Mouse (Mus musculus) MEL (cell line): Measurements from ENCODE around the gene Slc44a1. TPM values are rescaled to one million over a fixed set of nuclear protein-coding genes. Genes with fewer than 3 reads are reported as not detected.
A peak's percentile ranks its signal among the peaks of the same experiment; 100 is the strongest.

Experiments
- DNase-seq: peaks from one replicate; pipeline ENCODE4 v3.0.0; 2011; ENCODE audit warnings: low read depth, low spot score
- H3K27ac ChIP-seq: 2 replicates; pipeline ENCODE4 v1.5.1; 2012; ENCODE audit warnings: low read depth, mild to moderate bottlenecking, control low read depth, low read length, moderate library complexity; ENCODE audit not compliant: control insufficient read depth
- H3K27me3 ChIP-seq, 2 experiments: fragments of 150-350 bp in 1 of 2; sonication (generic) in 1 of 2; 2 replicates each; pipeline ENCODE4 v1.6.1; 2012; ENCODE audit warnings: low read length in 2 of 2, mild to moderate bottlenecking in 2 of 2, improper control_type of control experiment in 1 of 2, moderate library complexity in 1 of 2; ENCODE audit not compliant: insufficient read depth in 2 of 2, control insufficient read depth in 1 of 2
- H3K36me3 ChIP-seq, 2 experiments: 2 replicates each; pipeline ENCODE4 v1.6.1; 2012 to 2014; ENCODE audit warnings: low read length in 2 of 2, improper control_type of control experiment in 1 of 2, inconsistent platforms in 1 of 2, mild to moderate bottlenecking in 1 of 2; ENCODE audit not compliant: insufficient read depth in 2 of 2, control insufficient read depth in 1 of 2
- H3K4me1 ChIP-seq, 2 experiments: fragments of 150-350 bp in 1 of 2; sonication (generic) in 1 of 2; 2 replicates each; pipeline ENCODE4 v1.6.1; 2012; ENCODE audit warnings: low read length in 2 of 2, improper control_type of control experiment in 1 of 2, mild to moderate bottlenecking in 1 of 2; ENCODE audit not compliant: insufficient read depth in 2 of 2, control insufficient read depth in 1 of 2
- H3K4me3 ChIP-seq, 2 experiments: fragments of 150-350 bp in 1 of 2; sonication (generic) in 1 of 2; 2 replicates each; pipeline ENCODE4 v1.5.1; 2012; ENCODE audit warnings: low read depth in 2 of 2, low read length in 2 of 2, mild to moderate bottlenecking in 2 of 2, moderate library complexity in 2 of 2, control low read depth in 1 of 2, improper control_type of control experiment in 1 of 2; ENCODE audit not compliant: control insufficient read depth in 1 of 2, insufficient read depth in 1 of 2
- H3K79me2 ChIP-seq: 2 replicates; pipeline ENCODE4 v1.6.1; 2012; ENCODE audit warnings: mild to moderate bottlenecking, low read length, moderate library complexity; ENCODE audit not compliant: control insufficient read depth, poor library complexity, insufficient read depth
- H3K9ac ChIP-seq: 2 replicates; pipeline ENCODE4 v1.6.1; 2012; ENCODE audit warnings: low read depth, mild to moderate bottlenecking, control low read depth, low read length, moderate library complexity; ENCODE audit not compliant: control insufficient read depth, poor library complexity, severe bottlenecking
- H3K9me3 ChIP-seq: fragments of 150-350 bp; sonication (generic); replicated peaks from 2 replicates; pipeline ENCODE4 v1.6.1; 2012; ENCODE audit warnings: mild to moderate bottlenecking, low read length, improper control_type of control experiment, moderate library complexity; ENCODE audit not compliant: insufficient read depth
- BHLHE40 ChIP-seq: IDR thresholded peaks from 2 replicates; pipeline ENCODE4 v1.6.1; 2012; ENCODE audit warnings: low read depth, mild to moderate bottlenecking, inconsistent platforms, low read length, improper control_type of control experiment, borderline replicate concordance
- CHD1 ChIP-seq: IDR thresholded peaks from 2 replicates; pipeline ENCODE4 v1.6.1; 2012; ENCODE audit warnings: low read depth, mild to moderate bottlenecking, inconsistent platforms, low read length, improper control_type of control experiment
- CTCF ChIP-seq, 3 experiments: IDR thresholded peaks in 2 of 3; conservative IDR thresholded peaks in 1 of 3; 2 replicates each; pipeline ENCODE4 v1.5.1; 2011 to 2012; ENCODE audit warnings: low read length in 3 of 3, low read depth in 2 of 3, mild to moderate bottlenecking in 2 of 3, improper control_type of control experiment in 1 of 3, inconsistent platforms in 1 of 3, mixed read lengths in 1 of 3, moderate library complexity in 1 of 3; ENCODE audit not compliant: control insufficient read depth in 1 of 3, insufficient read depth in 1 of 3, poor library complexity in 1 of 3, severe bottlenecking in 1 of 3
- ELF1 ChIP-seq: IDR thresholded peaks from 2 replicates; pipeline ENCODE4 v1.6.1; 2014; ENCODE audit warnings: low read depth, mild to moderate bottlenecking, inconsistent platforms, low read length, improper control_type of control experiment, moderate library complexity
- EP300 ChIP-seq, 2 experiments: IDR thresholded peaks; 2 replicates each; pipeline ENCODE4 v1.6.1; 2011; ENCODE audit warnings: improper control_type of control experiment in 2 of 2, low read length in 2 of 2, low read depth in 1 of 2, mild to moderate bottlenecking in 1 of 2
- GABPA ChIP-seq: IDR thresholded peaks from 2 replicates; pipeline ENCODE4 v1.6.1; 2012; ENCODE audit warnings: low read depth, mild to moderate bottlenecking, inconsistent platforms, low read length, improper control_type of control experiment, moderate library complexity
- HCFC1 ChIP-seq: IDR thresholded peaks from 2 replicates; pipeline ENCODE4 v1.6.1; 2012; ENCODE audit warnings: low read depth, mild to moderate bottlenecking, inconsistent platforms, low read length, improper control_type of control experiment, moderate library complexity
- JUND ChIP-seq: IDR thresholded peaks from 2 replicates; pipeline ENCODE4 v1.6.1; 2011; ENCODE audit warnings: low read depth, mild to moderate bottlenecking, improper control_type of control experiment, low read length
- KAT2A ChIP-seq: conservative IDR thresholded peaks from 2 replicates; pipeline ENCODE4 v1.6.1; 2012; ENCODE audit warnings: low read depth, low read length, improper control_type of control experiment, inconsistent platforms
- MAX ChIP-seq: IDR thresholded peaks from 2 replicates; pipeline ENCODE4 v1.6.1; 2011; ENCODE audit warnings: low read length, improper control_type of control experiment
- MAZ ChIP-seq: IDR thresholded peaks from 2 replicates; pipeline ENCODE4 v1.6.1; 2012; ENCODE audit warnings: low read depth, mild to moderate bottlenecking, inconsistent platforms, low read length, improper control_type of control experiment
- MEF2A ChIP-seq: IDR thresholded peaks from 2 replicates; pipeline ENCODE4 v1.6.1; 2014; ENCODE audit warnings: low read depth, mild to moderate bottlenecking, inconsistent platforms, low read length, improper control_type of control experiment; ENCODE audit not compliant: poor library complexity, insufficient replicate concordance, severe bottlenecking; ENCODE audit errors: extremely low read depth
- MYB ChIP-seq: IDR thresholded peaks from 2 replicates; pipeline ENCODE4 v1.6.1; 2011; ENCODE audit warnings: mild to moderate bottlenecking, low read depth, low read length, improper control_type of control experiment
- MYC ChIP-seq: IDR thresholded peaks from 2 replicates; pipeline ENCODE4 v1.6.1; 2011; ENCODE audit warnings: low read depth, mild to moderate bottlenecking, low read length, improper control_type of control experiment, moderate library complexity
- NELFE ChIP-seq: IDR thresholded peaks from 2 replicates; pipeline ENCODE4 v1.6.1; 2011; ENCODE audit warnings: low read depth, low read length, improper control_type of control experiment
- POLR2AphosphoS5 ChIP-seq: IDR thresholded peaks from 2 replicates; pipeline ENCODE4 v1.6.1; 2012; ENCODE audit warnings: low read depth, borderline replicate concordance, mild to moderate bottlenecking, inconsistent platforms, low read length, moderate library complexity, mixed read lengths
- RAD21 ChIP-seq: IDR thresholded peaks from 2 replicates; pipeline ENCODE4 v1.6.1; 2011; ENCODE audit warnings: mild to moderate bottlenecking, low read depth, low read length, improper control_type of control experiment
- SMC3 ChIP-seq: IDR thresholded peaks from 2 replicates; pipeline ENCODE4 v1.6.1; 2011; ENCODE audit warnings: low read depth, low read length, improper control_type of control experiment
- TAL1 ChIP-seq: IDR thresholded peaks from 2 replicates; pipeline ENCODE4 v1.6.1; 2012; ENCODE audit warnings: mild to moderate bottlenecking, inconsistent platforms, low read length, moderate library complexity, mixed read lengths
- TBP ChIP-seq: IDR thresholded peaks from 2 replicates; pipeline ENCODE4 v1.8.0; 2011; ENCODE audit warnings: low read depth, low read length, improper control_type of control experiment
- USF1 ChIP-seq: IDR thresholded peaks from 2 replicates; pipeline ENCODE4 v1.6.1; 2014; ENCODE audit warnings: low read depth, mild to moderate bottlenecking, inconsistent platforms, low read length, improper control_type of control experiment, moderate library complexity
- ZC3H11A ChIP-seq: IDR thresholded peaks from 2 replicates; pipeline ENCODE4 v1.6.1; 2012; ENCODE audit warnings: low read depth, mild to moderate bottlenecking, inconsistent platforms, low read length, improper control_type of control experiment
- ZKSCAN1 ChIP-seq: IDR thresholded peaks from 2 replicates; pipeline ENCODE4 v1.6.1; 2012; ENCODE audit warnings: low read depth, mild to moderate bottlenecking, inconsistent platforms, low read length, improper control_type of control experiment, moderate library complexity
- ZMIZ1 ChIP-seq: IDR thresholded peaks from 2 replicates; pipeline ENCODE4 v1.6.1; 2012; ENCODE audit warnings: low read depth, mild to moderate bottlenecking, inconsistent platforms, low read length, improper control_type of control experiment, moderate library complexity
- ZNF384 ChIP-seq: IDR thresholded peaks from 2 replicates; pipeline ENCODE4 v1.6.1; 2012; ENCODE audit warnings: low read depth, mild to moderate bottlenecking, inconsistent platforms, low read length, improper control_type of control experiment
- polyA plus RNA-seq, 2 experiments: library from polyadenylated mRNA; stranded (reverse) in 1 of 2; unstranded in 1 of 2; fragments of >175 nt in 1 of 2; fragments of >200 nt in 1 of 2; gene quantifications; 2 replicates each; pipeline versions ENCODE4 v1.2.1 to v1.2.4; 2012; ENCODE audit warnings: low replicate concordance in 2 of 2, low read depth in 1 of 2; ENCODE audit not compliant: insufficient read length in 2 of 2, insufficient read depth in 1 of 2, missing spikeins in 1 of 2
- total RNA-seq: library from RNA; depleted of rRNA; stranded (reverse); fragments of 300-350 nt; gene quantifications from 2 replicates; pipeline ENCODE4 v1.2.3, GENCODE M21; 2012

The Slc44a1 gene
- total and polyA plus RNA-seq, 3 experiments: 9.6 to 10.6 TPM; not detected in 1

DNA sequence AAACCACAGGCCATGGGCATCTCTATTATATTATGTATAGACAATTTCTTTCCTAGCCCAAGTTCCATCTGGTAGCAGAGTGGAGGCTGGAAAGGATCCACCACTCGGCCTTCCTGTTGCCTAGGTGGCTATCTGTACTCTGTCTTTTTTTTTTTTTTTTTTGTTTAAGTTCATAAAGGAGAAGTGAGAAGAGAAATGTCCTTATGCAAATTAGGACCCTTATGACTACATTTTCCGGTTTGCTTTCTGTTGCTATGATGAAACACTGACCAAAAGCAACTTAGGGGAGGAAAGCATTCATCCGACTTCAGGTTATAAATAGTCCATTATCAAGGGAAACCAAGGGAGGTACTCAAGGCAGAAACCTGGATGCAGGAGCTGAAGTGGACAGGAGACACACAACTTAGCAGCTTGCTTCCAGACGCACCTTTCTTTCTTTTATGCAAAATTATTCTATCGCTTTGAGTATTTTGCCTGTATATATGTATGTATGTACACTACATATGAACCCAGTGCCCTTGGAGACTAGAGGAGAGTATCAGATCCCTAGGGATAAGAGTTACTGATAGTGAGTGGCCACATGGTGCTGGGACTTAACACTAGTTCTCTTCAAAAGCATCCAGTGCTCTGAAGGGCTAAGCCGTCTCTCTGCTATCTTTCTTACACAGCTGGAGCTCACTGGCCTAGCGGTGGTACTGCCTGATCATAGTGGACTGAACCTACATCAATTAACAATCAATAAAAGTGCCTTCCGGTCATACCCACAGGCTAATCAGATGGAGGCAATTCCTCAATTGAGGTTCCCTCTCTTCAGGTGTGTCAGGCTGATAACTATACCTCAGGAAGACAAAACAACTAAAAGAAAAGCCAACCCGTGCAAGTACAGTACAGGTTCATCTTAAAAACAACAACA lies 28.0 kb upstream of the Slc44a1 start (continued):
- TF ChIP-seq USF1: peak; percentile 46; the same call in 1 of the 2 replicates
- TF ChIP-seq MEF2A: no peak
- TF ChIP-seq ELF1: peak; percentile 59; the same call in 1 of the 2 replicates

GRCm38 (mm10) chr4:53412991-53413390 lies 27.2 kb upstream of the Slc44a1 start:
- Histone ChIP-seq H3K36me3 (peaks cover 0 to 67% of the 10 kb centered on the region in 2 experiments; a peak in 2 of 4 replicates), H3K4me3 (peak overlapping the region; percentile 39 to 54; a peak in 2 of 4 replicates), H3K9me3 (no peaks in the 10 kb centered on the region), H3K79me2 (no peaks in the 10 kb centered on the region), H3K27me3 (no peaks in the 10 kb centered on the region), H3K27ac (peak overlapping the region; percentile 96), H3K9ac (peak overlapping the region; percentile 76), H3K4me1 (peaks cover 32 to 66% of the 10 kb centered on the region in 2 experiments)
- peak; percentile 75 for DNase-seq
- 0 out of 2 replicates have a peak, but pooled peaks have one; percentile 17 for TF ChIP-seq TBP
- peak; percentile 32; the same call in 1 of the 2 replicates for TF ChIP-seq TAL1
- no peak for TF ChIP-seq MEF2A
- TF ChIP-seq MYB: no peak
- TF ChIP-seq SMC3: no peak
- TF ChIP-seq MYC: no peak
- no peak for TF ChIP-seq ZKSCAN1
- no peak for TF ChIP-seq NELFE
- no peak for TF ChIP-seq POLR2AphosphoS5
- TF ChIP-seq ZNF384: no peak; the same call in 1 of the 2 replicates
- TF ChIP-seq BHLHE40: no peak
- no peak for TF ChIP-seq ZC3H11A

DNA sequence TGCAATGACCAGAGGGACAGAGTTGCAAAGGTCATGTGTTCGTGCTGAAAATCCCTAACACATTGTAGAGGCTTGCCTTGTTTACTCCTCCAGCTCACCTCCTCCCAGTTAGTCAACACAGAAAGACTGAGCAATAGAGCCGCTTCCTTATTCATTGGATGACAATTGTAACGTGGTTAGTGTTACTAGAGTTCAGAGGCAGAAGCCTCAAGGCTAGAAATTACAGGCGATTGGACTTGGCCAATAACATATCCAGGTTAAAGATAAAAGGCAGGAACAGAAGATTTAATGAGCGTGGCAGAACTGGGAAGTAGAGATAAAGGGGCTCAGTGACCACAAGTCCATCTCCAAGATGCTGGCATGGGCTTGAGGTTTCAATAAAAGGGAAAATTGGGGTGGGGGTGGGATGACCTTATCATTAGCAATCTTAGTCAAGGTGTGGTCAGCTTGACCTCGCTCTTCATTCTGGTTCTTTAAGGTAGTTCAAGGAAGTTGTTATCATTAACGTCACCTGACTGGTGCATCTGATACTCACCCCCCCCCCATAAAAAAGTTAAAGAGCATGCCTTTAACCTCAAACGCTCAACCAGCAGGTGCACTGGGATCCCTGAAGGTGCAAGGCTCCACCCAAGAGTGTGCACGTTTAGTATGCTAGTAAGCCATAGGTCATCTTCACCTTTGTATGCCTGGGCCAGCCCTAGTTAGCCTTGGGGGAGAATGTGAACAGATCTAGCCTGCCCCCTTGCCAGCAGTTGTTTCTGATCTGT lies 26.0 kb upstream of the Slc44a1 start:
- peaks cover 37 to 70% of the 10 kb centered on the region in 2 experiments for H3K4me1 ChIP-seq
- peak; percentile 87 for DNase-seq
- no peaks in the 10 kb centered on the region for H3K79me2 ChIP-seq
- H3K36me3 ChIP-seq: peaks cover 0 to 76% of the 10 kb centered on the region in 2 experiments; a peak in 2 of 4 replicates
- no peaks in the 10 kb centered on the region for H3K27me3 ChIP-seq
- H3K9ac ChIP-seq: peak overlapping the region; percentile 76
- peak overlapping the region in 1 of 2 experiments; percentile 17; a peak in 1 of 4 replicates for H3K4me3 ChIP-seq
- H3K27ac ChIP-seq: peak overlapping the region; percentile 96
- H3K9me3 ChIP-seq: no peaks in the 10 kb centered on the region
- no peak for TF ChIP-seq KAT2A
- peak; percentile 72; the same call in 1 of the 2 replicates for TF ChIP-seq ZMIZ1
- TF ChIP-seq BHLHE40: peak; percentile 62
- TF ChIP-seq POLR2AphosphoS5: no peak
- no peak for TF ChIP-seq GABPA
- TF ChIP-seq CHD1: no peak
- TF ChIP-seq MAX: peak; percentile 60; the same call in 1 of the 2 replicates
- TF ChIP-seq USF1: peak; percentile 58; the same call in 1 of the 2 replicates
- no peak for TF ChIP-seq RAD21
- TF ChIP-seq JUND: 0 out of 2 replicates have a peak, but pooled peaks have one; percentile 40
- TF ChIP-seq MYC: peak; percentile 84; the same call in 1 of the 2 replicates
- peak; percentile 55; the same call in 1 of the 2 replicates for TF ChIP-seq HCFC1
- TF ChIP-seq EP300 (IDR thresholded peaks at IDR 0.05; ENCODE audit: low read depth in 1 of 2, low read length in 2 of 2): peak; percentile 93 to 94
- TF ChIP-seq ELF1: 0 out of 2 replicates have a peak, but pooled peaks have one; percentile 59
- TF ChIP-seq MAZ: no peak
- no peak for TF ChIP-seq CTCF (IDR thresholded peaks at IDR 0.05 in 2 of 3, conservative IDR thresholded peaks at IDR 0.05 in 1 of 3; ENCODE audit: control insufficient read depth in 1 of 3, insufficient read depth in 1 of 3, low read depth in 2 of 3, low read length in 3 of 3, poor library complexity in 1 of 3, severe bottlenecking in 1 of 3)
